Mouse (Mus musculus) skeletal muscle tissue, adult 2 months (tissue): ENCODE results near the gene Pex16.
A peak's percentile ranks its signal among the peaks of the same experiment; 100 is the strongest.

Experiments used
- DNase-seq: peaks from one replicate; pipeline ENCODE4 v3.0.0-alpha.2; 2012; ENCODE audit warnings: low read depth, low spot score

Pex16 gene

GRCm38 (mm10) chr2:92422388-92423135 lies 48.1 kb downstream of the Pex16 start:
- no peak for DNase-seq

- DNase-seq = no peak
Measured at GRCm38 (mm10) chr2:92423156-92423555, 48.7 kb downstream of the Pex16 start.

DNA sequence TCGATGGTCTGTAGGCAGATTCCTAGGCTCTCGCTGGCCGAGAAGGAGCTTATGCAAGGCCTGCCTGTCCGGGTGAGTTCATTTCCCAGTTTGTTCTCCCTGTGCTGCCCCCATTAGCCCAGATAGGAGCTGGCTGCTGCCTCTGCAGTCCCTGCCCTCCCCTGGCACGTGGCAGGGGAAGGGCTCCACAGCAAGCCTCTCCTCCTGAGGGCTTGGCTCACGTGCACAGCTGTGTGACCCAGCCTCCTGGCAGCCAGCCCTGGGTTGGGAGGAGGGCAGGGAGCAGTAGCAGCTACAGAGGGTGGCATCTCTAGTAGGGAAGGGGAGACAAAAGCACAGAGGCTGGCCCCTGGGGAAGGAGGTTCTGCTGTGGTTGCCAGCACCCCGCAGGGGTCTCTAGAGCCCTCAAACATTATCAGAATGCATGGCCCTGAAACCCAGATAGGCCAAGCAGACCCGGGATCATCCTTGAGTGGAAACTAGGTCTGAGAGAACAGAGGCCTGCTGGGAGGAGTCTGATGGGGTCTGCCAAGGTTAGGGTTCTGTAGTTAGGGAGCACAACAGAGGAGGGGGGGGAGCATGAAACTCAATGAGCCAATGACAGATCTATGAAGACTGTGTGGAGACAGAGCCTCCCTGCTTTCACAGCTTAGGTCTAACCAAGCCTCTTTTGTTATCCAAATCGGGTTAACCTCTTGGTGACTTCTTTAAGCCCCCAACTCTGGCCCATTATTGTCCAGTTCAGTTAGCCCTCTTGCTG lies 49.4 kb downstream of the Pex16 start:
- DNase-seq = peak; percentile 99

DNA sequence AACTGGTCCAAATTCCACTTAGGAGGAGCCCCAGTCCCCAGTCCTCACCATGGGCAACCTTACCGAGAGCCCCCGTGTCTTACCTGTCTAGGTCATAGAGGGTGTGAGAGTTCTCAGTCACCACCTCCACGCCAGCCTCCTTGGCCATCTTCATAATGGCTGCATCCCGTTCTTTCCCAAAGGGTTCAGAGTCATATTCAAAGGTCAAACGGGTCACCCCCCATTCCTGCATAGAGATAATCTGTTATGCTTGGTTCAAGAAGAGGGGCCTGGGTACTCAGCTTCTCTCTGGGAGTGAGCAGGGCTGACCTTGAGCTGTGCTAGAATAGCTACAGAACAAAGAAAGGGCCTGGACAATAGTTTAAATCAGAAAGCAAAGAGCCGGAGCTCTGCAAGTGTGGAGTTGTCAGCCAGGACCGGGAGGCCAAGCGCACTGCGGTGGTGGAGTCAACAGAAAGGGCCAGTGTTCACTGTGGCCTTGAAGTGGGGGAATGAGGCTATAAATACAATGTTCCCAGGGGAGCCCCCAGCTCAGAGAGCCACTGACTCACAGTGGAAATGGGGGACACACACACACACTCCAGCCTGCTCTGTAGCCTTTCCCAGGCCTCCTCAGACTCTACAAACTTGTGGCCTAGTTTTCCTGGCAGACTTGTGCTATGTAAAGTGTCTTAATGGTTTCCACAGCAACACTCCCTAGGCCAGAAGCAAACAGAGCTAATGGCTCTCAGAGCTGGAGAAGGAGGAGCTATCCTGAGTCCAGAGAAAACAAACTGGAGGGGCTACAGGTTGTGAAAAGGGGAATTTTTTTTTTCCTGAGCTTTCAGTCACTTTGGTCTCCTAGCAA lies 50.2 kb downstream of the Pex16 start:
- DNase-seq = peak; percentile 86

- DNase-seq = no peak
Measured at GRCm38 (mm10) chr2:92425366-92425765, 50.9 kb downstream of the Pex16 start.

DNA sequence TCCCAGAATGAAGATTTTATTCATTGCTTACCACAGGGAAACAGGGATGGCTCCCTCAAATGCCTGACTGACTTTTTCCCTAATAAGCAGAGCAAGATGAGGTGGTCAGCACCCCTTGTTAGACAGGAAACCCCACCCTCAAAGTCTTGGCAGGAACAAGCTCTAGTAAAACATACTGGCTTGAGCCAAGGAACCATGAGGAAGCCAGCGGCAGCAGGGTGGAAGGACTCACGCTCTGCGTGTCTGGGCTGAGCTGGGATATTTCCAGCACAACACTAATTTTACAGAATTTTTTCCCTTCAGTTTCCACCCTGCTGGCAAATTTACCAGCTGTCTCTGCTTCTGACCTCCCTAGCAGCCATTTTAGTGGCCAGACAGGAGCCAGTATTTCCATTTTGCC lies 52.0 kb downstream of the Pex16 start:
- peak; percentile 77 for DNase-seq

DNA sequence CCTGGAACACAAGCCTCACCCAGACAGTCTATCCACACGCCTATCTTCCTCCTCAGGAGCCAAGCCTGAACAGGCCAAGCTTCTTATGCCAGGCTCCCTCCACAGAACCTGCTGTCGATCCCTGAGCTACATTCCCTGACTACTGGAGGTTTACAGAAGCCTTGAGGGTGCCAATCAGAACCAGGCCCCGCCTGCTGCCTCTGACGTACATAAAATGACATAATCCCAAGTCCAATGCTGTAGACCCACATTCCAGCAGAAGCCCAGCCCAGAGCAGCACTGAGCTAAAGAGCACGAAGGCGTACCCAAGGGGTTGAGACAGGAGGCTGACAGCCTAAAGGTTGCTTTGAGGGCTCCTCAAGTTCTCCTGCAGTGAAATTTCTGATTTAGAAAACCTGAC lies 53.4 kb downstream of the Pex16 start:
- DNase-seq = peak; percentile 78

GRCm38 (mm10) chr2:92430089-92430488 lies 55.6 kb downstream of the Pex16 start:
- DNase-seq = no peak
